Comparison of ENCODE assay signal across 9 mouse cellular contexts in the genomic region with DNA sequence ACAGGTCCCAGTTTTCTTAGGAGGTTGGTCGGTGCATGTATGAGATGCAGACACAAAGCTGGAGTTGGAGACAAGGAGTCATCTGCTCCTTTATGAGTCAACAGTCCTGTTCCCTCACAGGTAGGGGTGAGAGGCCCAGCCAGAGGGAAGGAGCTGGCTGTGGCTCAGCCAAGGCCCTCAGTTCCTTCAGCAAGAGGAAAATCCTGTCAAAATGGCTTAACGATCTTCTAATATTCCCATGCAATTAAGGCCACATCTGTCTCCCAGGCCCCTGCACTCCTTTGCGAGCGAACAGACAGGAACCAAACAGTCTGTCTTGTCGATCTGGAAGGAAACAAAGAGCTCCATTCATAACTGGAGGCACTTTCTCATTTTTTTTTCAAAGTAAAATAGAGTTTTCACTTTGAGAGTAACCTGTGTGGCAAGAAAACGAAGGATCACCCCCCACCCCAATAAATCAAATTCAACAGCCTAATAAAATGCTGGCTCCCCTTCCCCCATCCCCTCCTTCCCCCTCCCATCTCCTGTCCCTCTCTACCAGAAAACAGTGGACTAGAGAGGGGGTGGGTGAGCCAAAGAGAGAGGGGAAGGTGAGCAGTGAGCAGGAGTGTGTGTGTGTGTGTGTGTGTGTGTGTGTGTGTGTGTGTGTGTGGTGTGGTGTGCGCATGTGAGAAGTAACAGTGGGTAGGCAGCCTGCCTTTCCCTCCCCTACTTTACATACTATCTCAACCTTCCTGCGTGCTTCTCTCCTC. TPM values are rescaled to one million over a fixed set of nuclear protein-coding genes. Genes with fewer than 3 reads are reported as not detected.
DNase-seq lines count a peak whose midpoint lies in the region; ATAC-seq and TF ChIP-seq lines count a peak whose summit lies in the region.
"Had no signal": no experiment of that assay in that cellular context is flagged by ENCODE, and none has a peak within 500 bp of the region (broad histone marks: within the 10 kb centered on the region; RNA-seq: fewer than 3 reads in every experiment).

No protein-coding gene starts in this region.

- 16% methylated on average over 8 of the region's 8 CpGs for WGBS in kidney, embryonic 15.5 days
- 61% methylated on average over 8 of the region's 8 CpGs for WGBS in bone marrow, adult 2 months
- 3% methylated on average over 8 of the region's 8 CpGs for WGBS in limb, embryonic 12.5 days

- no peak overlapping the region for H3K4me3 ChIP-seq in kidney, embryonic 15.5 days (replicated peaks)
- H3K4me3 ChIP-seq in bone marrow, adult 2 months (replicated peaks; ENCODE audit: control insufficient read depth, low read depth, low read length) = peak overlapping the region; percentile 13
- no peak overlapping the region for H3K4me3 ChIP-seq in limb, embryonic 12.5 days (replicated peaks)

- H3K9ac ChIP-seq in kidney, embryonic 15.5 days = no peak overlapping the region
- H3K9ac ChIP-seq in limb, embryonic 12.5 days (replicated peaks) = no peak overlapping the region

- TF ChIP-seq POLR2A in bone marrow, adult 2 months (IDR thresholded peaks at IDR 0.05; ENCODE audit: borderline replicate concordance, control insufficient read depth, low read depth, low read length) = no peak

- ATAC-seq in kidney, embryonic 15.5 days (replicated peaks; ENCODE audit: low FRiP score) = no peak; the same call in 1 of the 2 replicates
- peak; percentile 48 for ATAC-seq in CD4-positive, CD25-positive, alpha-beta regulatory T cell, adult 4 months
- ATAC-seq in limb, embryonic 12.5 days (ENCODE audit: insufficient number of reproducible peaks, insufficient read depth, low FRiP score, low TSS enrichment, low read depth) = peak; percentile 93

- H3K27me3 ChIP-seq in kidney, embryonic 15.5 days = no peaks in the 10 kb centered on the region
- H3K27me3 ChIP-seq in limb, embryonic 12.5 days = no peaks in the 10 kb centered on the region

- no peaks in the 10 kb centered on the region for H3K9me3 ChIP-seq in kidney, embryonic 15.5 days (replicated peaks)
- no peaks in the 10 kb centered on the region for H3K9me3 ChIP-seq in limb, embryonic 12.5 days

- TF ChIP-seq CTCF in bone marrow, adult 2 months (IDR thresholded peaks at IDR 0.05; ENCODE audit: control insufficient read depth, insufficient read depth, low read length) = no peak

- H3K27ac ChIP-seq in kidney, embryonic 15.5 days = peak overlapping the region; percentile 41
- peak overlapping the region; percentile 51; the same call in 1 of the 2 replicates for H3K27ac ChIP-seq in bone marrow, adult 2 months (ENCODE audit: control insufficient read depth, insufficient read depth, low read depth, low read length, poor library complexity)
- peak overlapping the region; percentile 94 for H3K27ac ChIP-seq in limb, embryonic 12.5 days

- peaks cover 38% of the 10 kb centered on the region for H3K4me1 ChIP-seq in kidney, embryonic 15.5 days
- peaks cover 4% of the 10 kb centered on the region; the same call in 1 of the 2 replicates for H3K4me1 ChIP-seq in bone marrow, adult 2 months (ENCODE audit: control insufficient read depth, insufficient read depth, low read length)
- peaks cover 68% of the 10 kb centered on the region for H3K4me1 ChIP-seq in limb, embryonic 12.5 days (replicated peaks)

- no peaks in the 10 kb centered on the region for H3K36me3 ChIP-seq in kidney, embryonic 15.5 days
- H3K36me3 ChIP-seq in limb, embryonic 12.5 days = peaks cover 9% of the 10 kb centered on the region; the same call in 1 of the 2 replicates

- no peak overlapping the region for H3K4me2 ChIP-seq in kidney, embryonic 15.5 days
- H3K4me2 ChIP-seq in limb, embryonic 12.5 days = peak overlapping the region; percentile 49

- no peak for DNase-seq in kidney, postnatal 4 days
- DNase-seq in frontal cortex, postnatal 25 days (ENCODE audit: low spot score in 2 of 2) = no peak
- DNase-seq in left cerebral cortex, adult 11 months (ENCODE audit: low spot score) = no peak
- no peak for DNase-seq in left cerebral cortex, adult 9 months (ENCODE audit: low spot score in 2 of 2)
- DNase-seq: lung, postnatal 10 days had no signal

RNA-seq across cellular contexts. Expression of a gene that starts 47.6 kb away (rescaled TPM):
- polyA plus RNA-seq in kidney, embryonic 15.5 days (2015; fragmentation: Nextera tagmentation; extraction: Ambion mirVana) = 28.3 and 31.0 TPM in 2 replicates
- 100 to 1,000 TPM; 105 to 118 TPM for polyA plus RNA-seq in CD4-positive, CD25-positive, alpha-beta regulatory T cell, adult 4 months (2017; shearing (Covaris generic))
- 17.4 and 33.9 TPM in 2 replicates for polyA plus RNA-seq in bone marrow, adult 2 months (2011; ENCODE audit: insufficient read depth, insufficient read length, low replicate concordance, missing spikeins)
- 55.6 and 55.9 TPM in 2 replicates for polyA plus RNA-seq in limb, embryonic 12.5 days (2016; fragmentation: Nextera tagmentation; extraction: Ambion mirVana)

Comparison
In these comparisons a context has a peak if more than half of its experiments do, and no peak if none do; other contexts are left out.
1. H3K27ac ChIP-seq: peak in every context shown above with its lines; median percentile 94 in limb, embryonic 12.5 days; 51 in bone marrow, adult 2 months; 41 in kidney, embryonic 15.5 days.